Mouse (Mus musculus): Measurements from ENCODE around the gene Gas2l3. TPM values are rescaled to one million over a fixed set of nuclear protein-coding genes. Genes with fewer than 3 reads are reported as not detected.

Gas2l3 gene
- polyA plus RNA-seq, 1 experiment from 2014 or later = 15.1 TPM

GRCm38 (mm10) chr10:89470596-89471353, 27.0 kb upstream of the Gas2l3 start:
- no peak for ATAC-seq (ENCODE audit: insufficient number of reproducible peaks, low FRiP score, low TSS enrichment, low read depth)

GRCm38 (mm10) chr10:89464760-89465405, 21.1 kb upstream of the Gas2l3 start:
- no peak overlapping the region for H3K27ac ChIP-seq
- no peak overlapping the region for H3K4me2 ChIP-seq
- H3K4me1 ChIP-seq = no peaks in the 10 kb centered on the region
- ATAC-seq (ENCODE audit: insufficient number of reproducible peaks, low FRiP score, low TSS enrichment, low read depth) = no peak
- no peaks in the 10 kb centered on the region for H3K36me3 ChIP-seq
- 73% methylated on average over 4 of the region's 4 CpGs for WGBS
- no peak overlapping the region for H3K9ac ChIP-seq
- H3K27me3 ChIP-seq = no peaks in the 10 kb centered on the region
- H3K4me3 ChIP-seq = no peak overlapping the region
- no peaks in the 10 kb centered on the region for H3K9me3 ChIP-seq

More at GRCm38 (mm10) chr10:89470596-89471353, 27.0 kb upstream of the Gas2l3 start:
- Histone ChIP-seq H3K4me1 (no peaks in the 10 kb centered on the region), H3K4me3 (no peak overlapping the region), H3K36me3 (no peaks in the 10 kb centered on the region), H3K4me2 (no peak overlapping the region), H3K9me3 (no peaks in the 10 kb centered on the region), H3K27me3 (no peaks in the 10 kb centered on the region), H3K27ac (no peak overlapping the region), H3K9ac (no peak overlapping the region)
- 82% methylated on average over 7 of the region's 7 CpGs for WGBS

- Histone ChIP-seq H3K9ac (no peak overlapping the region), H3K27ac (no peak overlapping the region), H3K27me3 (no peaks in the 10 kb centered on the region), H3K4me3 (no peak overlapping the region), H3K9me3 (no peaks in the 10 kb centered on the region), H3K4me1 (no peaks in the 10 kb centered on the region), H3K36me3 (no peaks in the 10 kb centered on the region), H3K4me2 (no peak overlapping the region)
- 77% methylated on average over 11 of the region's 11 CpGs for WGBS
- ATAC-seq (ENCODE audit: insufficient number of reproducible peaks, low FRiP score, low TSS enrichment, low read depth) = no peak
These were observed 19.1 kb upstream of the Gas2l3 start for GRCm38 (mm10) chr10:89462890-89463289.

- no peak for ATAC-seq (ENCODE audit: insufficient number of reproducible peaks, low FRiP score, low TSS enrichment, low read depth)
- Histone ChIP-seq H3K9ac (no peak overlapping the region), H3K27ac (no peak overlapping the region), H3K4me1 (no peaks in the 10 kb centered on the region), H3K9me3 (no peaks in the 10 kb centered on the region), H3K27me3 (no peaks in the 10 kb centered on the region), H3K4me3 (0 out of 2 replicates have a peak overlapping the region, but pooled peaks have one; percentile 9), H3K36me3 (no peaks in the 10 kb centered on the region), H3K4me2 (no peak overlapping the region)
- 22% methylated on average over 14 of the region's 14 CpGs for WGBS
These were observed 18.2 kb upstream of the Gas2l3 start for GRCm38 (mm10) chr10:89461856-89462507.

- Histone ChIP-seq H3K4me3 (no peak overlapping the region), H3K4me2 (no peak overlapping the region), H3K9ac (no peak overlapping the region), H3K36me3 (no peaks in the 10 kb centered on the region), H3K27me3 (no peaks in the 10 kb centered on the region), H3K9me3 (no peaks in the 10 kb centered on the region), H3K27ac (no peak overlapping the region), H3K4me1 (no peaks in the 10 kb centered on the region)
- 91% methylated on average over 11 of the region's 11 CpGs for WGBS
- no peak for ATAC-seq (ENCODE audit: insufficient number of reproducible peaks, low FRiP score, low TSS enrichment, low read depth)
These were observed 17.2 kb upstream of the Gas2l3 start for GRCm38 (mm10) chr10:89460972-89461371.

GRCm38 (mm10) chr10:89458770-89459169, 15.0 kb upstream of the Gas2l3 start:
- H3K27ac ChIP-seq = no peak overlapping the region
- no peak overlapping the region for H3K4me2 ChIP-seq
- H3K4me3 ChIP-seq = no peak overlapping the region
- no peaks in the 10 kb centered on the region for H3K9me3 ChIP-seq
- ATAC-seq (ENCODE audit: insufficient number of reproducible peaks, low FRiP score, low TSS enrichment, low read depth) = no peak
- no peak overlapping the region for H3K9ac ChIP-seq
- no peaks in the 10 kb centered on the region for H3K4me1 ChIP-seq
- H3K36me3 ChIP-seq = no peaks in the 10 kb centered on the region
- WGBS = 72% methylated on average over 3 of the region's 3 CpGs
- no peaks in the 10 kb centered on the region for H3K27me3 ChIP-seq

- Histone ChIP-seq H3K4me1 (peaks cover 6% of the 10 kb centered on the region), H3K4me2 (no peak overlapping the region), H3K9ac (no peak overlapping the region), H3K9me3 (no peaks in the 10 kb centered on the region), H3K27ac (no peak overlapping the region), H3K36me3 (no peaks in the 10 kb centered on the region), H3K4me3 (no peak overlapping the region), H3K27me3 (no peaks in the 10 kb centered on the region)
- ATAC-seq (ENCODE audit: insufficient number of reproducible peaks, low FRiP score, low TSS enrichment, low read depth) = no peak
- 76% methylated on average over 3 of the region's 3 CpGs for WGBS
These were observed 10.0 kb upstream of the Gas2l3 start for GRCm38 (mm10) chr10:89453794-89454193.

GRCm38 (mm10) chr10:89453068-89453641, 9.4 kb upstream of the Gas2l3 start:
- Histone ChIP-seq H3K27ac (no peak overlapping the region), H3K4me1 (peaks cover 6% of the 10 kb centered on the region), H3K4me2 (no peak overlapping the region), H3K9me3 (no peaks in the 10 kb centered on the region), H3K36me3 (no peaks in the 10 kb centered on the region), H3K27me3 (no peaks in the 10 kb centered on the region), H3K4me3 (no peak overlapping the region), H3K9ac (no peak overlapping the region)
- no peak for ATAC-seq (ENCODE audit: insufficient number of reproducible peaks, low FRiP score, low TSS enrichment, low read depth)
- WGBS = 87% methylated on average over 15 of the region's 15 CpGs

- no peak for ATAC-seq (ENCODE audit: insufficient number of reproducible peaks, low FRiP score, low TSS enrichment, low read depth)
- peaks cover 6% of the 10 kb centered on the region for H3K4me1 ChIP-seq
These were observed 6.6 kb upstream of the Gas2l3 start for GRCm38 (mm10) chr10:89450411-89450810.

GRCm38 (mm10) chr10:89444381-89444780, 614 bp upstream of the Gas2l3 start:
- WGBS = 45% methylated on average over 3 of the region's 3 CpGs
- no peak for ATAC-seq (ENCODE audit: insufficient number of reproducible peaks, low FRiP score, low TSS enrichment, low read depth)
- peak overlapping the region; percentile 76 for H3K27ac ChIP-seq
- H3K36me3 ChIP-seq = 0 out of 2 replicates have a peak, but pooled peaks cover 4% of the 10 kb centered on the region
- H3K27me3 ChIP-seq = no peaks in the 10 kb centered on the region
- H3K4me1 ChIP-seq = peaks cover 13% of the 10 kb centered on the region; the same call in 1 of the 2 replicates
- H3K4me2 ChIP-seq = peak overlapping the region; percentile 96
- H3K4me3 ChIP-seq = peak overlapping the region; percentile 74
- no peak overlapping the region for H3K9ac ChIP-seq
- H3K9me3 ChIP-seq = no peaks in the 10 kb centered on the region

More at GRCm38 (mm10) chr10:89450411-89450810, 6.6 kb upstream of the Gas2l3 start:
- no peaks in the 10 kb centered on the region for H3K36me3 ChIP-seq
- no peak overlapping the region for H3K9ac ChIP-seq
- WGBS = 36% methylated on average over 10 of the region's 10 CpGs
- H3K27ac ChIP-seq = no peak overlapping the region
- H3K9me3 ChIP-seq = no peaks in the 10 kb centered on the region
- H3K4me3 ChIP-seq = no peak overlapping the region
- H3K4me2 ChIP-seq = no peak overlapping the region
- no peaks in the 10 kb centered on the region for H3K27me3 ChIP-seq

- Histone ChIP-seq H3K27ac (0 out of 2 replicates have a peak overlapping the region, but pooled peaks have one; percentile 76), H3K9ac (peak overlapping the region; percentile 58), H3K4me1 (peaks cover 13% of the 10 kb centered on the region; the same call in 1 of the 2 replicates), H3K9me3 (no peaks in the 10 kb centered on the region), H3K27me3 (no peaks in the 10 kb centered on the region), H3K4me2 (peak overlapping the region; percentile 96), H3K36me3 (0 out of 2 replicates have a peak, but pooled peaks cover 4% of the 10 kb centered on the region), H3K4me3 (peak overlapping the region; percentile 74)
- under 1% methylated on average over 17 of the region's 17 CpGs for WGBS
- ATAC-seq (ENCODE audit: insufficient number of reproducible peaks, low FRiP score, low TSS enrichment, low read depth) = no peak
These were observed 598 bp downstream of the Gas2l3 start for GRCm38 (mm10) chr10:89443115-89443622.

All from limb, embryonic 15.5 days (tissue).